Mouse (Mus musculus): ENCODE data around the gene Slc1a5. TPM values are rescaled to one million over a fixed set of nuclear protein-coding genes. Genes with fewer than 3 reads are reported as not detected.

Slc1a5 gene
- polyA plus RNA-seq, 1 experiment from 2014 or later = 48.6 TPM

DNA sequence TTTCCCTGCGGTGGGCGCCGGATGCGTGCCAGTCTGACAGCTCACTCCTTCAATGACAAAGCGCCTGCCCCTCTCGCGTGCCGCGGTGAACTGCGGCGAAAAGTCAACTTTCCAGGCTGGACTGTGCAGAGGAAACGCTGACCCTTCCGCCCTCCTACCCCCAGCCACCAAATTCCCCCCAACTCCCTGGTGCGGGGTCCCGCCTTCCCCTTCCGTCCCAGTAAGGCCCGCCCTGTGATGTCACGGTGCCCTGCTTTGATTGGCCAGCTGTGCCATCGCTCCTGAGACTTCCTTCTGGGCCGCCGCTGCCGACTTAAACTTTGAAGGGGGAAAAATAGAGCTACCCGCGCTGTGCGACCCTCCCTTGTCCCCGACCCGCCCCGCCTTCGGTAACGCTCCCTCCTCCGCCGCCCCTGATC, 61.5 kb downstream of the Slc1a5 start, which contains the start of gene Prkd2:
Gene Prkd2 (plus strand): TSS at position 258 of the 419 bp plus-strand sequence.
- Histone ChIP-seq H3K4me2 (peak within 1 kb of the TSS; percentile 97), H3K27ac (peak within 1 kb of the TSS; percentile 89), H3K4me3 (replicated peaks) (peak within 1 kb of the TSS; percentile 70), H3K27me3 (no peaks in the 10 kb centered on the region), H3K9me3 (replicated peaks) (no peaks in the 10 kb centered on the region), H3K36me3 (peaks cover 46% of the 10 kb centered on the region), H3K4me1 (peaks cover 49% of the 10 kb centered on the region), H3K9ac (peak within 1 kb of the TSS; percentile 69)
- peak; percentile 90 for ATAC-seq (replicated peaks; ENCODE audit: low FRiP score)
- WGBS = under 1% methylated on average over 27 of the region's 32 CpGs

DNA sequence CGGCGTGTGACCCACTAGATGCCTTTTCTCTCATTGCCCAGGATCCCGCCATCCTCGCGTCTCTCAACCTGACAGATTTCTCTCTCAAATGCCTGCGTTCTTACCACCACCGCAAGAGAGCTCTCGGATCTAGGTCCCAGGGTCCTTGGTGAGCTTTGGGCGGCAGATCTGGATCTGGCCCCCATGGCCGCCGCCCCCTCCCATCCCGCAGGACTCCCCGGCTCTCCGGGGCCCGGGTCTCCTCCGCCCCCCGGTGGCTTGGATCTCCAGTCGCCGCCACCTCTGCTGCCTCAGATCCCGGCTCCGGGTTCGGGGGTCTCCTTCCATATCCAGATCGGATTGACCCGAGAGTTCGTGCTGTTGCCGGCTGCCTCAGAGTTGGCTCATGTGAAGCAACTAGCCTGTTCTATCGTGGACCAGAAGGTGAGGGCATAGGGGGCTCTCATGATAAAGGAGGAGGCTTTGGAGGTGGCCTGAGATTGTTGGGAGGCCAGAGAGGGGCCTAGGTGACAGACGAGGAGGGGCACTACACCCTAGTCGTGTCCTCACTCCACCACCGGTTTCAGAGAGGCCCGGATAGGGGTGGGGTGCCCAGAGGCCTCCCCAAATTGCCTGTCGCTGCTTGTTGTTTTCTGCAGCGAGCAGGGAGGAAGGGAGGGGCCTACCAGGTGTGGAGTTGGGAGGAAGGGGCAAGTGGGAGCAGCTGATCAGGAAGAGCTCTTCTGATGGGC, 62.5 kb downstream of the Slc1a5 start:
- Histone ChIP-seq H3K27ac (peak overlapping the region; percentile 89), H3K9me3 (replicated peaks) (no peaks in the 10 kb centered on the region), H3K4me2 (peak overlapping the region; percentile 97), H3K27me3 (no peaks in the 10 kb centered on the region), H3K36me3 (peaks cover 41% of the 10 kb centered on the region), H3K9ac (peak overlapping the region; percentile 69), H3K4me1 (peaks cover 49% of the 10 kb centered on the region), H3K4me3 (replicated peaks) (peak overlapping the region; percentile 70)
- ATAC-seq (replicated peaks; ENCODE audit: low FRiP score) = 0 out of 2 replicates have a peak, but pooled peaks have one; percentile 5
- WGBS = 1% methylated on average over 33 of the region's 33 CpGs

DNA sequence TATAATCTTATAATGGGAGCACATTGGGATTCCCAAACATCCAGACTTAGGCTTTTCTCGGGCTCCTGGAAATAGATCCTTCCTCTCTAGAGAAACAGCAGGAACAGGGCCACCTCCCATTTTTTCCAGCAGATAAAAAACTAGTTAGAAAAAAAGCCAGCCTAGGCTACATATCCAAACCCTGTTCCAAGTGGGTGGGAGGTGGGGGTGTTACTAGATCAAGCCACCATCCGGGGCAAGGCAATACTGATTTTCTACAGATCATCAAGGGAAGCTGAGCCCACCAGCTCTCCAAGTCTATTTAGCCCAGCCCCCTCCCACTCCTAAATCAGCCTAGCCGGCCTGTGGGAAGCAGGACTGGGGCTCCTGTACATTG, 63.5 kb downstream of the Slc1a5 start:
- peak overlapping the region; percentile 97 for H3K4me2 ChIP-seq
- H3K9me3 ChIP-seq (replicated peaks) = no peaks in the 10 kb centered on the region
- H3K9ac ChIP-seq = peak overlapping the region; percentile 39
- H3K4me1 ChIP-seq = peaks cover 49% of the 10 kb centered on the region
- ATAC-seq (replicated peaks; ENCODE audit: low FRiP score) = no peak
- peak overlapping the region; percentile 70 for H3K4me3 ChIP-seq (replicated peaks)
- H3K36me3 ChIP-seq = peaks cover 41% of the 10 kb centered on the region
- H3K27me3 ChIP-seq = no peaks in the 10 kb centered on the region
- H3K27ac ChIP-seq = peak overlapping the region; percentile 88
- 34% methylated on average over 3 of the region's 3 CpGs for WGBS

DNA sequence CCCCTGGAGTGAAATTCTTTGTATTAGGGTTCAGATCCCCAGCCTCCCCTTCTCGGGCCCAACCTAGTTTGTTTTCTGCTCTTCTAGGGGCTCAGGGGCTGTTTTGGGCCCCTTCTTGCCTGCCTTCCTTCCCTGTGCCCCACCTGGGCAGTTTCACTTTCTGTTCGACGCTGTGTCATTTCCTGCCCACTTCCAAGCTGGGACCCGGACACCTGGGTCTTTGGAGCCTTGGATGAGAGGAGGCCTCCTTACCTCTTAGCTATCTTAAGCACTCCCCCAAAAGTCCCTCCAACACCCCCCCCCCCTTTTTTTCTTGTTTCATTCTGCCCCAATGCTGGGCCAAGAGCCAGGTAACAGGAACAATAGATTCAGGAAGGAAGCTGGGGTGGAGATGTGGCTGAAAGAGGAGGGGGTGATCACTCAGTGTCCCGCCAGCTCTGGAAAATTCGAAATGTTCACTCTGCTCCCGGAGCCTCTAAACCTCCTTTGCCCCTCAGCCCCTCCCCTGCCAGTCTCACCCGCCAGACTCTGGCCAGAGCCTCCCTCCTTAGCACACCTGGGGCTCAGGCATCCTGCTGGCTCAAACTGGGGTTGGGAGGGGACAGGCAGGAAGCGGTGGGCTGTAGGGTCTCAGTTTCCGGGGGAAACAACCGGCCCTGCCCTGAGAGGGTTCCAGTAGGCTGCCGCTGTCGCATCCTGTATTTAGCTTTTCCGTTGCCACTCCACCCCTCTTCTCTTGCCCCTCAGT, 64.1 kb downstream of the Slc1a5 start:
- H3K9me3 ChIP-seq (replicated peaks) = no peaks in the 10 kb centered on the region
- peak overlapping the region; percentile 70 for H3K4me3 ChIP-seq (replicated peaks)
- peak overlapping the region; percentile 97 for H3K4me2 ChIP-seq
- H3K27ac ChIP-seq = peak overlapping the region; percentile 88
- ATAC-seq (replicated peaks; ENCODE audit: low FRiP score) = peak; percentile 24
- WGBS = 25% methylated on average over 14 of the region's 14 CpGs
- H3K9ac ChIP-seq = peak overlapping the region; percentile 39
- H3K27me3 ChIP-seq = no peaks in the 10 kb centered on the region
- peaks cover 41% of the 10 kb centered on the region for H3K36me3 ChIP-seq
- H3K4me1 ChIP-seq = peaks cover 49% of the 10 kb centered on the region

DNA sequence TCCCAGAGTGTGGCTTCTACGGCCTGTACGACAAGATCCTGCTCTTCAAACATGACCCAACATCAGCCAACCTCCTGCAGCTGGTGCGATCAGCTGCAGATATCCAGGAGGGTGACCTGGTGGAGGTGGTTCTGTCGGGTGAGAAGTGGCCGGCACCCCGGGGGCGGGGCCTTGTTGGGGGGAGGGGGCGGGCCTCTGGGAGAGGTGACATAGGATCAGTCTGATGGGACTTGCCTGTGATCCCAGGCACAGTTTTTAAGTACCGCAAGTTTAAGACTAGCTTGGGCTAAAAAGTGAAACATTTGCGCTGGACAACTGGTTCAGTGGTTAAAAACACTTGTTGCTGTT, 64.7 kb downstream of the Slc1a5 start:
- WGBS = 28% methylated on average over 10 of the region's 10 CpGs
- Histone ChIP-seq H3K4me1 (peaks cover 49% of the 10 kb centered on the region), H3K9ac (peak overlapping the region; percentile 39; the same call in 1 of the 2 replicates), H3K9me3 (replicated peaks) (no peaks in the 10 kb centered on the region), H3K4me2 (peak overlapping the region; percentile 97), H3K27ac (peak overlapping the region; percentile 88), H3K36me3 (peaks cover 41% of the 10 kb centered on the region), H3K4me3 (replicated peaks) (peak overlapping the region; percentile 70), H3K27me3 (no peaks in the 10 kb centered on the region)
- ATAC-seq (replicated peaks; ENCODE audit: low FRiP score) = peak; percentile 1; the same call in 1 of the 2 replicates

DNA sequence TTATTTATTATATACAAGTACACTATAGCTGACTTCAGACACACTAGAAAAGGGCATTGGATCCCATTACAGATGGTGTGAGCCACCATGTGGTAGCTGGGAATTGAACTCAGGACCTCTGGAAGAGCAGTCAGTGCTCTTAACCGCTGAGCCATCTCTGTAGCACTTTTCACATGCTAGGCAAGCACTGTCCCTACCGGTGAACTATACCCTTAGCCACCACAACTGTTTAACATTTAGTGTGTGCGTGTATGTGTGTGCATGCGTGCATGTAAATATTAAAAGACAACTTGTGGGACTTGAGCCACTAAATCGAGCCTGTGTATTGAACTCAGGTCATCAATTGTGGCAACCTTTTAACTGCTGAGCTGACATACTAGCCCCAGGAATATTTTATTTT, 65.6 kb downstream of the Slc1a5 start:
- no peak overlapping the region for H3K9ac ChIP-seq
- WGBS = 94% methylated on average over 5 of the region's 5 CpGs
- no peak overlapping the region for H3K4me3 ChIP-seq (replicated peaks)

DNA sequence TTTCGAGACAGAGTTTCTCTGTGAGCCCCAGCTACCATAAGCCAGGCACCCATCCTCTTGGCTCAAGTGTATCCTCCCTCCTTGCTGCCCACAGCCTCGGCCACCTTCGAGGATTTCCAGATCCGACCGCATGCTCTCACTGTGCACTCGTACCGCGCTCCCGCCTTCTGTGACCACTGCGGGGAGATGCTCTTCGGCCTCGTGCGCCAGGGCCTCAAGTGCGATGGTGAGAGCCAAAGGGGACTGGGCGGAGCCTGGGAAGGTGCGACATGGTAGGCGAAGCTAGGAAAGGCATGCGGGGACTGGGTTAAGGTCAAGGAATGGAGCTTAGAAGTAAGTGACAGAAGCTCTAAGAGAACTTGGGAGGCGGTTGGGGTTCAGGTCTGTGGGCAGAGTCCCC, 66.4 kb downstream of the Slc1a5 start:
- Histone ChIP-seq H3K36me3 (peaks cover 40% of the 10 kb centered on the region), H3K4me2 (no peak overlapping the region), H3K27me3 (no peaks in the 10 kb centered on the region), H3K27ac (no peak overlapping the region), H3K9ac (no peak overlapping the region), H3K9me3 (replicated peaks) (no peaks in the 10 kb centered on the region), H3K4me3 (replicated peaks) (no peak overlapping the region), H3K4me1 (peaks cover 33% of the 10 kb centered on the region)
- 86% methylated on average over 19 of the region's 19 CpGs for WGBS
- ATAC-seq (replicated peaks; ENCODE audit: low FRiP score) = no peak

More for the DNA sequence above, 65.6 kb downstream of the Slc1a5 start:
- no peak overlapping the region for H3K27ac ChIP-seq
- no peaks in the 10 kb centered on the region for H3K27me3 ChIP-seq
- H3K4me1 ChIP-seq = peaks cover 41% of the 10 kb centered on the region
- H3K4me2 ChIP-seq = no peak overlapping the region
- no peaks in the 10 kb centered on the region for H3K9me3 ChIP-seq (replicated peaks)
- H3K36me3 ChIP-seq = peaks cover 38% of the 10 kb centered on the region
- no peak for ATAC-seq (replicated peaks; ENCODE audit: low FRiP score)

Other genes with a start within 250 kb of the Slc1a5 start
- gene Arhgap35, start 166.3 kb upstream of the Slc1a5 start, polyA plus RNA-seq (2015; fragmentation: Nextera tagmentation; extraction: Ambion mirVana) = 16.8 and 18.2 TPM in 2 replicates
- gene Ceacam15, start 105.6 kb upstream of the Slc1a5 start, polyA plus RNA-seq (2015; fragmentation: Nextera tagmentation; extraction: Ambion mirVana) = not detected in 2 replicates
- gene Ceacam9, start 59.4 kb upstream of the Slc1a5 start, polyA plus RNA-seq (2015; fragmentation: Nextera tagmentation; extraction: Ambion mirVana) = not detected in 2 replicates
- gene Ap2s1, start 42.9 kb upstream of the Slc1a5 start, polyA plus RNA-seq (2015; fragmentation: Nextera tagmentation; extraction: Ambion mirVana) = 255 and 262 TPM in 2 replicates
- gene Strn4, start 34.5 kb downstream of the Slc1a5 start, polyA plus RNA-seq (2015; fragmentation: Nextera tagmentation; extraction: Ambion mirVana) = 91.5 and 99.8 TPM in 2 replicates
- gene Fkrp, start 35.4 kb downstream of the Slc1a5 start, polyA plus RNA-seq (2015; fragmentation: Nextera tagmentation; extraction: Ambion mirVana) = 32.0 and 34.1 TPM in 2 replicates
- 14.6 and 17.7 TPM in 2 replicates for gene Prkd2, start 61.6 kb downstream of the Slc1a5 start, polyA plus RNA-seq (2015; fragmentation: Nextera tagmentation; extraction: Ambion mirVana)
- gene Dact3, start 94.0 kb downstream of the Slc1a5 start, polyA plus RNA-seq (2015; fragmentation: Nextera tagmentation; extraction: Ambion mirVana) = 2.6 TPM in 2 replicates
- gene Gng8, start 110.4 kb downstream of the Slc1a5 start, polyA plus RNA-seq (2015; fragmentation: Nextera tagmentation; extraction: Ambion mirVana) = 6.8 and 7.8 TPM in 2 replicates
- 1.5 and 2.1 TPM in 2 replicates for gene Ptgir, start 125.2 kb downstream of the Slc1a5 start, polyA plus RNA-seq (2015; fragmentation: Nextera tagmentation; extraction: Ambion mirVana)
- gene Calm3, start 142.8 kb downstream of the Slc1a5 start, polyA plus RNA-seq (2015; fragmentation: Nextera tagmentation; extraction: Ambion mirVana) = 116 and 124 TPM in 2 replicates
- 7.7 and 9.2 TPM in 2 replicates for gene Pnmal2, start 163.3 kb downstream of the Slc1a5 start, polyA plus RNA-seq (2015; fragmentation: Nextera tagmentation; extraction: Ambion mirVana)
- 0.58 and 0.90 TPM in 2 replicates for gene Pnmal1, start 178.3 kb downstream of the Slc1a5 start, polyA plus RNA-seq (2015; fragmentation: Nextera tagmentation; extraction: Ambion mirVana)
- gene Gm42372, start 201.7 kb downstream of the Slc1a5 start, polyA plus RNA-seq (2015; fragmentation: Nextera tagmentation; extraction: Ambion mirVana) = 0.23 and 0.31 TPM in 2 replicates
- gene Ccdc8, start 211.4 kb downstream of the Slc1a5 start, polyA plus RNA-seq (2015; fragmentation: Nextera tagmentation; extraction: Ambion mirVana) = 35.7 and 41.2 TPM in 2 replicates
- gene Ppp5c, start 246.6 kb downstream of the Slc1a5 start, polyA plus RNA-seq (2015; fragmentation: Nextera tagmentation; extraction: Ambion mirVana) = 110 and 115 TPM in 2 replicates